Mouse (Mus musculus) myocyte (in vitro differentiated cells): ENCODE data around the gene Auts2.

Source experiments
- CEBPB ChIP-seq: IDR thresholded peaks from 2 replicates; pipeline ENCODE4 v1.6.1; 2011; ENCODE audit warnings: mild to moderate bottlenecking, moderate library complexity; ENCODE audit not compliant: poor library complexity, insufficient read depth, severe bottlenecking
- E2F4 ChIP-seq: IDR thresholded peaks from one replicate; pipeline ENCODE4 v1.6.1; 2011; ENCODE audit warnings: mild to moderate bottlenecking, control low read depth, moderate library complexity; ENCODE audit not compliant: insufficient read depth
- MAX ChIP-seq: IDR thresholded peaks from one replicate; pipeline ENCODE4 v1.6.1; 2011; ENCODE audit warnings: low read depth, mild to moderate bottlenecking, control low read depth
- MYOD1 ChIP-seq, 3 experiments: IDR thresholded peaks; one replicate each; pipeline ENCODE4 v1.6.1; 2011; ENCODE audit warnings: control low read depth in 2 of 3, low read depth in 2 of 3, mild to moderate bottlenecking in 2 of 3, moderate library complexity in 1 of 3; ENCODE audit not compliant: insufficient read length in 2 of 3, control insufficient read depth in 1 of 3
- POLR2A ChIP-seq: IDR thresholded peaks from one replicate; pipeline ENCODE4 v1.6.1; 2011; ENCODE audit warnings: low read depth, mild to moderate bottlenecking, control low read depth, moderate library complexity; ENCODE audit not compliant: insufficient read length
- POLR2AphosphoS2 ChIP-seq: IDR thresholded peaks from one replicate; pipeline ENCODE4 v1.6.1; 2011; ENCODE audit warnings: low read depth, control low read depth; ENCODE audit not compliant: insufficient read length
- REST ChIP-seq: IDR thresholded peaks from one replicate; pipeline ENCODE4 v1.6.1; 2011; ENCODE audit warnings: mild to moderate bottlenecking, control low read depth, moderate library complexity; ENCODE audit not compliant: insufficient read depth, insufficient read length
- SRF ChIP-seq: IDR thresholded peaks from one replicate; pipeline ENCODE4 v1.6.1; 2011; ENCODE audit warnings: low read depth; ENCODE audit not compliant: control insufficient read depth, insufficient read length
- TCF12 ChIP-seq: IDR thresholded peaks from one replicate; pipeline ENCODE4 v1.6.1; 2011; ENCODE audit warnings: mild to moderate bottlenecking, control low read depth; ENCODE audit not compliant: poor library complexity, insufficient read depth, severe bottlenecking
- TCF3 ChIP-seq: IDR thresholded peaks from one replicate; pipeline ENCODE4 v1.6.1; 2011; ENCODE audit warnings: low read depth, control low read depth; ENCODE audit not compliant: insufficient read length
- USF1 ChIP-seq: IDR thresholded peaks from one replicate; pipeline ENCODE4 v1.6.1; 2011; ENCODE audit warnings: low read depth, mild to moderate bottlenecking, control low read depth, moderate library complexity

GRCm38 (mm10) chr5:132201077-132201645 lies 342.0 kb downstream of the Auts2 start:
- TF ChIP-seq E2F4 (no peak), CEBPB (no peak), POLR2A (no peak), POLR2AphosphoS2 (no peak), MAX (no peak), SRF (no peak), TCF3 (no peak), USF1 (no peak), MYOD1 (IDR thresholded peaks at IDR 0.05; ENCODE audit: control insufficient read depth in 1 of 3, insufficient read length in 2 of 3, low read depth in 2 of 3) (no peak), TCF12 (no peak), REST (no peak)
